Mouse (Mus musculus) embryonic facial prominence, embryonic 14.5 days (tissue): ENCODE measurements at regions not wholly inside any gene's neighbourhood (a gene's known extent, or its start where the extent isn't known, plus 50 kb on each side); places are given as distances from the start of the nearest gene placed in this dataset.

ENCODE experiments used
- ATAC-seq: fragments of 200-750 bp; cut with Nextera tagmentation; 2 replicates; pipeline ENCODE4 v1.8.0; 2017; ENCODE audit warnings: low read depth, moderate number of reproducible peaks, moderate TSS enrichment
- DNase-seq: peaks from one replicate; pipeline ENCODE4 v3.0.0-alpha.2; 2015; ENCODE audit warnings: low spot score
- H3K27ac ChIP-seq: fragments of 300-500 bp; sonication (generic); replicated peaks from 2 replicates; pipeline ENCODE4 v1.5.1; 2014; ENCODE audit warnings: low read depth, mild to moderate bottlenecking, low read length, moderate library complexity
- H3K27me3 ChIP-seq: fragments of 300-500 bp; sonication (generic); replicated peaks from 2 replicates; pipeline ENCODE4 v1.6.1; 2014; ENCODE audit warnings: low read length; ENCODE audit not compliant: control insufficient read depth, insufficient read depth
- H3K36me3 ChIP-seq: fragments of 300-500 bp; sonication (generic); 2 replicates; pipeline ENCODE4 v1.6.1; 2014; ENCODE audit warnings: low read length, mixed read lengths; ENCODE audit not compliant: control insufficient read depth, insufficient read depth
- H3K4me1 ChIP-seq: fragments of 300-500 bp; sonication (generic); 2 replicates; pipeline ENCODE4 v1.6.1; 2014; ENCODE audit warnings: antibody characterized with exemption, low read length; ENCODE audit not compliant: control insufficient read depth, insufficient read depth
- H3K4me2 ChIP-seq: fragments of 300-500 bp; sonication (generic); 2 replicates; pipeline ENCODE4 v1.6.1; 2014; ENCODE audit warnings: low read depth, mild to moderate bottlenecking, low read length, moderate library complexity, mixed read lengths
- H3K4me3 ChIP-seq: fragments of 300-500 bp; sonication (generic); 2 replicates; pipeline ENCODE4 v1.5.1; 2014; ENCODE audit warnings: low read depth, mild to moderate bottlenecking, low read length
- H3K9ac ChIP-seq: fragments of 300-500 bp; sonication (generic); 2 replicates; pipeline ENCODE4 v1.6.1; 2014; ENCODE audit warnings: low read depth, mild to moderate bottlenecking, low read length, moderate library complexity, mixed read lengths
- H3K9me3 ChIP-seq: fragments of 300-500 bp; sonication (generic); 2 replicates; pipeline ENCODE4 v1.6.1; 2016; ENCODE audit warnings: low read length; ENCODE audit not compliant: control insufficient read depth
- WGBS: fragments of 180-500 bp; shearing (Covaris S2); extraction: QIAGEN DNeasy Blood & Tissue Kit; methylation state at CpG from one replicate; pipeline ENCODE4 v1.1.7; 2014; 5-methylcytosine and 5-hydroxymethylcytosine counted together

- 73% methylated on average over 3 of the region's 3 CpGs for WGBS
- Histone ChIP-seq H3K4me2 (no peak overlapping the region), H3K9ac (no peak overlapping the region), H3K27ac (no peak overlapping the region), H3K36me3 (no peaks in the 10 kb centered on the region), H3K27me3 (no peaks in the 10 kb centered on the region), H3K4me1 (no peaks in the 10 kb centered on the region), H3K9me3 (no peaks in the 10 kb centered on the region), H3K4me3 (no peak overlapping the region)
- DNase-seq (no peak), ATAC-seq (no peak)
Measured at GRCm38 (mm10) chr17:4808926-4809325, 185.2 kb upstream of the Arid1b start.

GRCm38 (mm10) chr17:4813232-4813631 is 180.9 kb upstream of the Arid1b start:
- 98% methylated on average over 3 of the region's 3 CpGs for WGBS
- Histone ChIP-seq H3K4me2 (no peak overlapping the region), H3K4me1 (no peaks in the 10 kb centered on the region), H3K36me3 (no peaks in the 10 kb centered on the region), H3K4me3 (no peak overlapping the region), H3K27me3 (no peaks in the 10 kb centered on the region), H3K9me3 (0 out of 2 replicates have a peak, but pooled peaks cover 4% of the 10 kb centered on the region), H3K27ac (no peak overlapping the region), H3K9ac (no peak overlapping the region)
- no peak for DNase-seq
- no peak for ATAC-seq

- no peaks in the 10 kb centered on the region for H3K27me3 ChIP-seq
- no peak for DNase-seq
- ATAC-seq = no peak
- H3K4me3 ChIP-seq = no peak overlapping the region
- no peak overlapping the region for H3K4me2 ChIP-seq
- 0 out of 2 replicates have a peak, but pooled peaks cover 4% of the 10 kb centered on the region for H3K9me3 ChIP-seq
- no peak overlapping the region for H3K27ac ChIP-seq
- H3K4me1 ChIP-seq = no peaks in the 10 kb centered on the region
- no peaks in the 10 kb centered on the region for H3K36me3 ChIP-seq
- 74% methylated on average over 6 of the region's 6 CpGs for WGBS
- H3K9ac ChIP-seq = no peak overlapping the region
Measured at GRCm38 (mm10) chr17:4813666-4814065, 180.5 kb upstream of the Arid1b start.

- no peak for ATAC-seq
- Histone ChIP-seq H3K27me3 (no peaks in the 10 kb centered on the region), H3K9me3 (no peaks in the 10 kb centered on the region), H3K27ac (no peak overlapping the region), H3K9ac (no peak overlapping the region), H3K4me2 (no peak overlapping the region), H3K4me3 (no peak overlapping the region), H3K36me3 (no peaks in the 10 kb centered on the region), H3K4me1 (0 out of 2 replicates have a peak, but pooled peaks cover 5% of the 10 kb centered on the region)
- WGBS = 40% methylated on average over 8 of the region's 8 CpGs
- DNase-seq = peak; percentile 26
Measured at GRCm38 (mm10) chr17:4825221-4825895, 168.8 kb upstream of the Arid1b start.

- H3K9ac ChIP-seq = no peak overlapping the region
- WGBS = 69% methylated on average over 7 of the region's 7 CpGs
- H3K4me3 ChIP-seq = no peak overlapping the region
- H3K9me3 ChIP-seq = no peaks in the 10 kb centered on the region
- no peaks in the 10 kb centered on the region for H3K36me3 ChIP-seq
- DNase-seq = peak; percentile 20
- no peak overlapping the region for H3K27ac ChIP-seq
- H3K4me1 ChIP-seq = no peaks in the 10 kb centered on the region
- no peaks in the 10 kb centered on the region for H3K27me3 ChIP-seq
- ATAC-seq = no peak
- no peak overlapping the region for H3K4me2 ChIP-seq
Measured at GRCm38 (mm10) chr17:4834065-4834464, 160.1 kb upstream of the Arid1b start.

GRCm38 (mm10) chr17:4834571-4834970 is 159.6 kb upstream of the Arid1b start:
- 66% methylated on average over 7 of the region's 7 CpGs for WGBS
- Histone ChIP-seq H3K27ac (no peak overlapping the region), H3K27me3 (no peaks in the 10 kb centered on the region), H3K4me3 (no peak overlapping the region), H3K36me3 (no peaks in the 10 kb centered on the region), H3K4me1 (no peaks in the 10 kb centered on the region), H3K9me3 (no peaks in the 10 kb centered on the region), H3K9ac (no peak overlapping the region), H3K4me2 (no peak overlapping the region)
- DNase-seq (peak; percentile 2), ATAC-seq (no peak)

GRCm38 (mm10) chr17:4835065-4835705 is 158.9 kb upstream of the Arid1b start:
- no peaks in the 10 kb centered on the region for H3K9me3 ChIP-seq
- no peaks in the 10 kb centered on the region for H3K4me1 ChIP-seq
- H3K9ac ChIP-seq = no peak overlapping the region
- no peak overlapping the region for H3K4me3 ChIP-seq
- DNase-seq = no peak
- H3K36me3 ChIP-seq = no peaks in the 10 kb centered on the region
- WGBS = 74% methylated on average over 8 of the region's 8 CpGs
- H3K4me2 ChIP-seq = no peak overlapping the region
- ATAC-seq = no peak
- H3K27ac ChIP-seq = no peak overlapping the region
- H3K27me3 ChIP-seq = no peaks in the 10 kb centered on the region

- no peak for DNase-seq
- WGBS = 88% methylated on average over 3 of the region's 3 CpGs
- no peaks in the 10 kb centered on the region for H3K9me3 ChIP-seq
- H3K4me3 ChIP-seq = no peak overlapping the region
- H3K4me2 ChIP-seq = no peak overlapping the region
- H3K9ac ChIP-seq = no peak overlapping the region
- no peaks in the 10 kb centered on the region for H3K36me3 ChIP-seq
- no peak for ATAC-seq
- no peak overlapping the region for H3K27ac ChIP-seq
- H3K4me1 ChIP-seq = no peaks in the 10 kb centered on the region
- no peaks in the 10 kb centered on the region for H3K27me3 ChIP-seq
Measured at GRCm38 (mm10) chr17:4840123-4840522, 154.0 kb upstream of the Arid1b start.

- Histone ChIP-seq H3K9me3 (no peaks in the 10 kb centered on the region), H3K4me3 (no peak overlapping the region), H3K27ac (no peak overlapping the region), H3K4me1 (no peaks in the 10 kb centered on the region), H3K27me3 (no peaks in the 10 kb centered on the region), H3K9ac (no peak overlapping the region), H3K4me2 (no peak overlapping the region), H3K36me3 (no peaks in the 10 kb centered on the region)
- DNase-seq (no peak), ATAC-seq (no peak)
- WGBS = 67% methylated on average over 3 of the region's 3 CpGs
Measured at GRCm38 (mm10) chr17:4858304-4858703, 135.8 kb upstream of the Arid1b start.
